Mouse (Mus musculus): ENCODE measurements at regions not wholly inside any gene's neighbourhood (a gene's known extent, or its start where the extent isn't known, plus 50 kb on each side); places are given as distances from the start of the nearest gene placed in this dataset.

GRCm38 (mm10) chr8:6388651-6389050 is 1283.5 kb upstream of the Slc10a2 start:
- no peak overlapping the region for H3K4me3 ChIP-seq (ENCODE audit: low read depth, low read length)
- no peak overlapping the region for H3K27ac ChIP-seq (ENCODE audit: low read depth, low read length)

DNA sequence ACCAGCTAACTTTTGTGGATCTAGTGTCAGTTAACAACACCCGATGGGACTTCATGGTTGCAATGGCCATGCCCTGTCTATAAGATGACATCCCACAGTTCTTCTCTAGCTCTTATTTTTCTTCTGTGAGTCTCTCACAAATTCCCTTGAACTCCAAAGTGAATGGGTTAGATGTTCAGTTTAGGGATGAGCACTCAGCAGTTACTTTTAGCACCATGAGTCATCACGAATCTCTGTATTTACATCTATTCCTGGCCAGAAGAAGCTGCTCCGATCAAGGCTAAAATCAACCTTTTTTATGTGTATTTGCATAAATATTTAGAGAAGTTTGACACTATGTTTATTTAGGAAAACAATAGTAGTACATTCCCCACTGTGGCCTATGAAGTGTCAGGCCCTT is 1269.6 kb upstream of the Slc10a2 start:
- ATAC-seq (no peak), DNase-seq (ENCODE audit: low spot score) (no peak)
- Histone ChIP-seq H3K4me3 (ENCODE audit: low read depth, low read length) (no peak overlapping the region), H3K9ac (ENCODE audit: low read length) (no peak overlapping the region), H3K4me2 (ENCODE audit: low read length) (no peak overlapping the region), H3K27me3 (replicated peaks; ENCODE audit: control insufficient read depth, insufficient read depth, low read length) (no peaks in the 10 kb centered on the region), H3K27ac (ENCODE audit: low read depth, low read length) (no peak overlapping the region), H3K9me3 (replicated peaks; ENCODE audit: control insufficient read depth, low read length) (no peaks in the 10 kb centered on the region), H3K36me3 (ENCODE audit: control insufficient read depth, insufficient read depth, low read length) (no peaks in the 10 kb centered on the region), H3K4me1 (ENCODE audit: control insufficient read depth, insufficient read depth, low read length) (no peaks in the 10 kb centered on the region)
- 62% methylated on average over 3 of the region's 3 CpGs for WGBS

More at GRCm38 (mm10) chr8:6388651-6389050, 1283.5 kb upstream of the Slc10a2 start:
- Histone ChIP-seq H3K9me3 (replicated peaks; ENCODE audit: control insufficient read depth, low read length) (no peaks in the 10 kb centered on the region), H3K9ac (ENCODE audit: low read length) (no peak overlapping the region), H3K36me3 (ENCODE audit: control insufficient read depth, insufficient read depth, low read length) (no peaks in the 10 kb centered on the region), H3K4me2 (ENCODE audit: low read length) (no peak overlapping the region), H3K4me1 (ENCODE audit: control insufficient read depth, insufficient read depth, low read length) (no peaks in the 10 kb centered on the region), H3K27me3 (replicated peaks; ENCODE audit: control insufficient read depth, insufficient read depth, low read length) (no peaks in the 10 kb centered on the region)
- 80% methylated on average over 2 of the region's 2 CpGs for WGBS
- no peak for DNase-seq (ENCODE audit: low spot score)
- no peak for ATAC-seq

- Histone ChIP-seq H3K4me1 (ENCODE audit: control insufficient read depth, insufficient read depth, low read length) (no peaks in the 10 kb centered on the region), H3K4me2 (ENCODE audit: low read length) (no peak overlapping the region), H3K27ac (ENCODE audit: low read depth, low read length) (no peak overlapping the region), H3K4me3 (ENCODE audit: low read depth, low read length) (no peak overlapping the region), H3K9ac (ENCODE audit: low read length) (no peak overlapping the region), H3K9me3 (replicated peaks; ENCODE audit: control insufficient read depth, low read length) (no peaks in the 10 kb centered on the region), H3K27me3 (replicated peaks; ENCODE audit: control insufficient read depth, insufficient read depth, low read length) (no peaks in the 10 kb centered on the region), H3K36me3 (ENCODE audit: control insufficient read depth, insufficient read depth, low read length) (no peaks in the 10 kb centered on the region)
- ATAC-seq, result no peak
- DNase-seq (ENCODE audit: low spot score), result no peak
- 83% methylated on average over 6 of the region's 6 CpGs for WGBS
These were observed 1256.3 kb upstream of the Slc10a2 start for GRCm38 (mm10) chr8:6361403-6361942.

DNA sequence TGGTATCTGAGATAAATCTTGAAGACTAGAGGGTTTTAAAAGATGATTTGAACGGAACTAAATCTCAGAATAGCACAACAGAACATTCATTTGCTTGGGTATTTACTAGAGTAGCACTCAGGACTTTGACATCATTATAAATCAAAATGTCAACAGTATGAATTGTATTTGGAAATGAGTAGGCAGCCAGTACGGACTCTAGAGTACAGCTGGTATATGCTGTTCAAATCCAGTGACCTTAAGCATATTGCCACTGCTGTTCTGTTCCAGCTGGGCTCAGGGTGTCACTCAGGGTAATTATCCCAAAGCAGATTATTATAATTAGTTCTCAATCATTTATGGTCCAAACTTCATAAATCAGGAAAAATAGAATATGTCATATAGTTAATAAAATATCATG is 1252.7 kb upstream of the Slc10a2 start:
- Histone ChIP-seq H3K27me3 (replicated peaks; ENCODE audit: control insufficient read depth, insufficient read depth, low read length) (no peaks in the 10 kb centered on the region), H3K36me3 (ENCODE audit: control insufficient read depth, insufficient read depth, low read length) (no peaks in the 10 kb centered on the region), H3K4me2 (ENCODE audit: low read length) (no peak overlapping the region), H3K4me1 (ENCODE audit: control insufficient read depth, insufficient read depth, low read length) (no peaks in the 10 kb centered on the region), H3K9ac (ENCODE audit: low read length) (no peak overlapping the region), H3K9me3 (replicated peaks; ENCODE audit: control insufficient read depth, low read length) (no peaks in the 10 kb centered on the region), H3K27ac (ENCODE audit: low read depth, low read length) (no peak overlapping the region), H3K4me3 (ENCODE audit: low read depth, low read length) (no peak overlapping the region)
- ATAC-seq (no peak), DNase-seq (ENCODE audit: low spot score) (no peak)
- WGBS, result 67% methylated on average over 2 of the region's 2 CpGs

- Histone ChIP-seq H3K9me3 (replicated peaks; ENCODE audit: control insufficient read depth, low read length) (no peaks in the 10 kb centered on the region), H3K36me3 (ENCODE audit: control insufficient read depth, insufficient read depth, low read length) (no peaks in the 10 kb centered on the region), H3K4me2 (ENCODE audit: low read length) (no peak overlapping the region), H3K27me3 (replicated peaks; ENCODE audit: control insufficient read depth, insufficient read depth, low read length) (no peaks in the 10 kb centered on the region), H3K4me3 (ENCODE audit: low read depth, low read length) (no peak overlapping the region), H3K27ac (ENCODE audit: low read depth, low read length) (no peak overlapping the region), H3K9ac (ENCODE audit: low read length) (no peak overlapping the region), H3K4me1 (ENCODE audit: control insufficient read depth, insufficient read depth, low read length) (no peaks in the 10 kb centered on the region)
- 61% methylated on average over 1 of the region's 1 CpGs for WGBS
- DNase-seq (ENCODE audit: low spot score) (no peak), ATAC-seq (0 out of 2 replicates have a peak, but pooled peaks have one; percentile 55)
These were observed 1245.3 kb upstream of the Slc10a2 start for GRCm38 (mm10) chr8:6350460-6350859.

DNA sequence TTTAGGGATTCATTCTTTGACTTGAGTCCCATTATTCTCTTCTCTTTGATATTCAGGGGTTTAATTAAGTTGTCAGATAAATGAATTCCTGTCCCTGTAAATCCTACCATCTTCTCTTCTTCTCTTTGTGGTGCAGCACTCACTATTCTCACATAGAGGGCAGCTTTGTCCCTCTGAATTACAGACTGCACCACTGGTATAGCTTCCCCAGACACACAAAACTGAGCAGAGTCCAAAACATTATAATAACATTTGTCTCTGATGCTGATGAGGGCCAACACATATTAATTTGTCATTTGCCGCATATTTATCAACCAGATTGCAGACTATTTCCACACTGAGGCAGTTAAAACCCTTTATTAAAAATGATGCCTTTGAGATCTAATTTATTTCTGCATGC is 1244.9 kb upstream of the Slc10a2 start:
- ATAC-seq, result peak; percentile 85
- no peaks in the 10 kb centered on the region for H3K36me3 ChIP-seq (ENCODE audit: control insufficient read depth, insufficient read depth, low read length)
- no peak overlapping the region for H3K4me3 ChIP-seq (ENCODE audit: low read depth, low read length)
- no peaks in the 10 kb centered on the region for H3K9me3 ChIP-seq (replicated peaks; ENCODE audit: control insufficient read depth, low read length)
- no peaks in the 10 kb centered on the region for H3K27me3 ChIP-seq (replicated peaks; ENCODE audit: control insufficient read depth, insufficient read depth, low read length)
- H3K27ac ChIP-seq (ENCODE audit: low read depth, low read length), result no peak overlapping the region
- peak; percentile 69 for DNase-seq (ENCODE audit: low spot score)
- H3K9ac ChIP-seq (ENCODE audit: low read length), result no peak overlapping the region
- H3K4me2 ChIP-seq (ENCODE audit: low read length), result no peak overlapping the region
- H3K4me1 ChIP-seq (ENCODE audit: control insufficient read depth, insufficient read depth, low read length), result no peaks in the 10 kb centered on the region
- WGBS, result 56% methylated on average over 1 of the region's 1 CpGs

DNA sequence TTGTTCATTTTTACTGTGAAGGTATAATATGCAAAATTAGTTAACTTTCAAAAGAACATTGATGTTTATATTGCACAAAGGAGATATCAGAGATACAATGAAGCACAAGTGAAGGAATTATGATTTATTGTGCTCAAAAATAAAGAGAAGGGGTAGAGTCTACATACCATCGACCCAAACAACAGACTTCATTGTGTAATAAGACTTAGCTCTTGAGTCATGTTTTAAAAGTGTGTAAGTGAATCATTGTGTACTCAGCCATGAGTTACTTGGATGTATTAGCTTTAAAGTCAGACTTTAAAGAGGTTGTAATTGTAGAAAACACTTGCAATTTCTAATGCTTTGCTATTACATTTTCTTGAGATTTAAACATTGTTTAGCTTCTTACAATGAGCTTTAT is 1240.6 kb upstream of the Slc10a2 start:
- H3K9me3 ChIP-seq (replicated peaks; ENCODE audit: control insufficient read depth, low read length), result no peaks in the 10 kb centered on the region
- no peak overlapping the region for H3K9ac ChIP-seq (ENCODE audit: low read length)
- H3K4me3 ChIP-seq (ENCODE audit: low read depth, low read length), result no peak overlapping the region
- H3K36me3 ChIP-seq (ENCODE audit: control insufficient read depth, insufficient read depth, low read length), result no peaks in the 10 kb centered on the region
- H3K4me2 ChIP-seq (ENCODE audit: low read length), result no peak overlapping the region
- 70% methylated on average over 1 of the region's 1 CpGs for WGBS
- DNase-seq (ENCODE audit: low spot score) (no peak), ATAC-seq (no peak)
- H3K27me3 ChIP-seq (replicated peaks; ENCODE audit: control insufficient read depth, insufficient read depth, low read length), result no peaks in the 10 kb centered on the region
- H3K27ac ChIP-seq (ENCODE audit: low read depth, low read length), result no peak overlapping the region
- H3K4me1 ChIP-seq (ENCODE audit: control insufficient read depth, insufficient read depth, low read length), result no peaks in the 10 kb centered on the region

DNA sequence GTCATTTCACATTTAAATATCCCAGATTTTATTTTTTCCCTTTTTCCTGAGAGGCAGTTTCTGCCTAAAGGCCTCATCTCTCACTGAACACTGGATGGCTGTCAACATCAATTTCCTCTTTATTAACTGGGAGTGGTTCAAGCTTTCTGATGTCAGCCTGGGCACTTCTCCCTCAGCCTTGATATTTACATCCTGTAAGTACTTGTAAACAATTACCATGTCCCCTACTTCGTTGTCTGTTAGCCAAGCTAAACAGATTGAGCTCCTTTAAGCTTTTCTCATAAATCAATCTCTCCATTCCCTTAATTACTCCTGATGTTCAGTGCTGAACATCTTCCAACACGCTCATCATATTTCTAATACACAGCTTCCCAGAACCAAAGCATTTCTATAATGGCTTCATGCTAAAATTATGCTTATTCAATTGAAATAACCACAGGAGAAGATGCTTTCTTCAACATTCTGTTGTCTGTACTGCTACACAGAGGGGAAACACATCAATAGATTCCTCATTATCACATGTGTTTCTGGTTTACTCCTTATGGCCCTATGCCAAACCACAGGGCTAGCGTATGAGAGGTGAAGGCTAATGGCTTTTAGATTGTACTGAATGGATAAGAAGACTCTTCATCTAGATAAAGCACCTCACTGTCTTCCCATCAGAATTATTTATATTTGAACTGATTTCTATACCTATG is 1235.2 kb upstream of the Slc10a2 start:
- WGBS, result 48% methylated on average over 3 of the region's 3 CpGs
- no peak overlapping the region for H3K4me3 ChIP-seq (ENCODE audit: low read depth, low read length)
- peak; percentile 48; the same call in 1 of the 2 replicates for ATAC-seq

DNA sequence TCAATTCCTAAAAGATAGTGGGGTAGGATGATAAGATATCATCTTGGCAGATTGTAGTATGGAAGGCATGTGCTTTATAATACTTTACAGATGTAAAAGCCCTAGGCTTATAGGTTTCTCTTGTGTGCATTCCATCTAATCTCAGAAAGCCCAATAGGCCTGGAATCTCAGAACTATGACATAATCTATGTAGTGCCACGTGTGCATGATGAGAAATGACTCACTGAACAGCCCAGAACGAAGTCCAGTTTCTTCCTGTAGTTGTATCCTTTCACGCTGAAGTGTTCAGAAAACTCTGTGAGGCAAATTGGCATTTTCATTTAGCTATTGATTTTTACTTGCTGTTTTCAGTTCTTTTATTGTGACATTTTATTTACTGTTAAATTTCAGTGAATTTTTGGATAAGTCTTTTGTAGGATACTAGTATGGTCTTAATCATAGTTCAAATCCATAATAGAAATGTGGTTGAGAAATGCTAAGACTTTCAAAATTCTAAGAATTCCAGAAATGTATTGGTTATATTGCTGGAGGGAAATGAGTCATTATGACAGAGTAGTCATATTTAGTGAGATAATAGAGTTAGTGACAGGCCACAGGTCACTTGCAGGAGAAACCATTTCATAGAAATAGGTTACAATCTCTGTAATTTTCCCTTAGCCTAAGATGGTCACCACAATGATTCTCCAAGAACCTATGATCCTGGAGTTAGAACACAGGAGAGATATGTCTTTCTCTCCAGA is 1229.3 kb upstream of the Slc10a2 start:
- Histone ChIP-seq H3K27me3 (replicated peaks; ENCODE audit: control insufficient read depth, insufficient read depth, low read length) (no peaks in the 10 kb centered on the region), H3K27ac (ENCODE audit: low read depth, low read length) (no peak overlapping the region), H3K4me1 (ENCODE audit: control insufficient read depth, insufficient read depth, low read length) (no peaks in the 10 kb centered on the region), H3K4me3 (ENCODE audit: low read depth, low read length) (no peak overlapping the region), H3K36me3 (ENCODE audit: control insufficient read depth, insufficient read depth, low read length) (no peaks in the 10 kb centered on the region), H3K9ac (ENCODE audit: low read length) (no peak overlapping the region), H3K9me3 (replicated peaks; ENCODE audit: control insufficient read depth, low read length) (no peaks in the 10 kb centered on the region), H3K4me2 (ENCODE audit: low read length) (no peak overlapping the region)
- ATAC-seq (no peak), DNase-seq (ENCODE audit: low spot score) (no peak)
- 85% methylated on average over 3 of the region's 3 CpGs for WGBS

More for the DNA sequence above, 1235.2 kb upstream of the Slc10a2 start:
- Histone ChIP-seq H3K4me1 (ENCODE audit: control insufficient read depth, insufficient read depth, low read length) (no peaks in the 10 kb centered on the region), H3K27me3 (replicated peaks; ENCODE audit: control insufficient read depth, insufficient read depth, low read length) (no peaks in the 10 kb centered on the region), H3K9ac (ENCODE audit: low read length) (no peak overlapping the region), H3K36me3 (ENCODE audit: control insufficient read depth, insufficient read depth, low read length) (no peaks in the 10 kb centered on the region), H3K4me2 (ENCODE audit: low read length) (no peak overlapping the region), H3K27ac (ENCODE audit: low read depth, low read length) (no peak overlapping the region), H3K9me3 (replicated peaks; ENCODE audit: control insufficient read depth, low read length) (no peaks in the 10 kb centered on the region)
- peak; percentile 55 for DNase-seq (ENCODE audit: low spot score)

Measured in forebrain, embryonic 14.5 days (tissue).